Mouse (Mus musculus): ENCODE data around the gene Gm49661. TPM values are rescaled to one million over a fixed set of nuclear protein-coding genes. Genes with fewer than 3 reads are reported as not detected.

The Gm49661 gene
- total and polyA plus RNA-seq, 3 experiments = 3.1 TPM; not detected in 2

GRCm38 (mm10) chr8:84928456-84929306 lies 40.6 kb downstream of the Gm49661 start:
- peak overlapping the region in 1 of 3 experiments; percentile 33 for H3K4me3 ChIP-seq (replicated peaks in 1 of 3; ENCODE audit: low read depth in 2 of 3, low read length in 2 of 3, poor library complexity in 1 of 3)
- H3K4me1 ChIP-seq (ENCODE audit: control insufficient read depth in 1 of 2, insufficient read depth in 2 of 2) = peaks cover 5% of the 10 kb centered on the region in 2 experiments; a peak in 3 of 4 replicates
- H3K27ac ChIP-seq (ENCODE audit: insufficient read depth, low read depth) = no peak overlapping the region
- peak overlapping the region; percentile 93 for H3K4me2 ChIP-seq (ENCODE audit: insufficient read depth, low read depth, poor library complexity, severe bottlenecking)
- no peaks in the 10 kb centered on the region for H3K36me3 ChIP-seq (replicated peaks in 1 of 2; ENCODE audit: control insufficient read depth in 1 of 2, insufficient read depth in 1 of 2, low read length in 1 of 2)
- in situ Hi-C loops (cut with MboI; ENCODE audit: low pct_ligation_motif_present, low pct_unique_long_range_greater_than_20kb, low sequenced_read_pairs) = no loop called here
- TF ChIP-seq EP300 (IDR thresholded peaks at IDR 0.05; ENCODE audit: low read length) (no peak), ZC3H11A (IDR thresholded peaks at IDR 0.05; ENCODE audit: low read depth, low read length) (no peak), SMC3 (IDR thresholded peaks at IDR 0.05; ENCODE audit: low read depth, low read length) (peak; percentile 61), RAD21 (IDR thresholded peaks at IDR 0.05; ENCODE audit: low read depth, low read length) (peak; percentile 42), BHLHE40 (IDR thresholded peaks at IDR 0.05; ENCODE audit: low read depth, low read length) (peak; percentile 65; the same call in 1 of the 2 replicates), IRF4 (IDR thresholded peaks at IDR 0.05; ENCODE audit: low read depth, low read length) (peak; percentile 60), TCF12 (IDR thresholded peaks at IDR 0.05; ENCODE audit: low read depth, low read length) (no peak), CTCF (conservative IDR thresholded peaks at IDR 0.05 in 1 of 2, IDR thresholded peaks at IDR 0.05 in 1 of 2; ENCODE audit: low read depth in 2 of 2, low read length in 2 of 2) (peak in 1 of 2 experiments; percentile 73; a peak in 2 of 4 replicates), MXI1 (IDR thresholded peaks at IDR 0.05; ENCODE audit: low read depth, low read length) (no peak), CHD2 (IDR thresholded peaks at IDR 0.05; ENCODE audit: low read length) (peak; percentile 63)
- no peak overlapping the region for H3K9ac ChIP-seq (ENCODE audit: insufficient read depth, low read depth)
- H3K27me3 ChIP-seq (replicated peaks) = peaks cover 38% of the 10 kb centered on the region
- DNase-seq (ENCODE audit: extremely low read depth) = peak; percentile 54
- no peaks in the 10 kb centered on the region for H3K9me3 ChIP-seq (replicated peaks; ENCODE audit: low read length)
- no peaks in the 10 kb centered on the region for H3K79me2 ChIP-seq (replicated peaks; ENCODE audit: control insufficient read depth, extremely low read depth, insufficient read depth, poor library complexity, severe bottlenecking)
- dilution Hi-C loops (cut with MboI; ENCODE audit: extremely low pct_ligation_motif_present, extremely low pct_unique_long_range_greater_than_20kb, low sequenced_read_pairs) = no loop called here

DNA sequence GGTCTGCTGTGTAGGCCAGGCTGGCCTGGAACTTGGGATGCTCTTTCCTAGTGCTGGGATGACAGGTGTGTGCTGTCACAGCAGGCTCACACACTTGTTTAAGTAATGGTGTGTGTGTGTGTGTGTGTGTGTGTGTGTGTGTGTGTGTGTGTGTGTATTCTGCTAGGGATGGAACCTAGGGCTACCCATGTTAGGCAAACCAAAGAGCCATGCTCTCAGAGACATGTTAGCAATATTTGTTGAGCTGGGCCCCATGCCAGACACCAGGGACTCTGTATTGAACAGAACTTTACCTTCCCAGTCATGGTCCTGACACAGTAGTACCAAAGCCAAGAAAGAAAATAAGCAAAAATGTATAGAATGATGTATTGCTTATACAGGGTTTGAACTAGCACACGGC lies 41.7 kb downstream of the Gm49661 start:
- Histone ChIP-seq H3K9me3 (replicated peaks; ENCODE audit: low read length) (no peaks in the 10 kb centered on the region), H3K79me2 (replicated peaks; ENCODE audit: control insufficient read depth, extremely low read depth, insufficient read depth, poor library complexity, severe bottlenecking) (no peaks in the 10 kb centered on the region), H3K4me1 (ENCODE audit: control insufficient read depth in 1 of 2, insufficient read depth in 2 of 2) (peaks cover 5 to 6% of the 10 kb centered on the region in 2 experiments; a peak in 3 of 4 replicates), H3K9ac (ENCODE audit: insufficient read depth, low read depth) (no peak overlapping the region), H3K4me2 (ENCODE audit: insufficient read depth, low read depth, poor library complexity, severe bottlenecking) (no peak overlapping the region), H3K27ac (ENCODE audit: insufficient read depth, low read depth) (no peak overlapping the region), H3K4me3 (replicated peaks in 1 of 3; ENCODE audit: low read depth in 2 of 3, low read length in 2 of 3, poor library complexity in 1 of 3) (no peak overlapping the region), H3K27me3 (replicated peaks) (peaks cover 32% of the 10 kb centered on the region), H3K36me3 (replicated peaks in 1 of 2; ENCODE audit: control insufficient read depth in 1 of 2, insufficient read depth in 1 of 2, low read length in 1 of 2) (no peaks in the 10 kb centered on the region)
- dilution Hi-C loops (cut with MboI; ENCODE audit: extremely low pct_ligation_motif_present, extremely low pct_unique_long_range_greater_than_20kb, low sequenced_read_pairs) = no loop called here
- in situ Hi-C loops (cut with MboI; ENCODE audit: low pct_ligation_motif_present, low pct_unique_long_range_greater_than_20kb, low sequenced_read_pairs) = no loop called here
- TF ChIP-seq RAD21 (IDR thresholded peaks at IDR 0.05; ENCODE audit: low read depth, low read length) (no peak), ZNF384 (IDR thresholded peaks at IDR 0.05; ENCODE audit: low read depth, low read length) (no peak), MEF2A (IDR thresholded peaks at IDR 0.05; ENCODE audit: borderline replicate concordance, low read depth, low read length) (no peak), MAZ (IDR thresholded peaks at IDR 0.05; ENCODE audit: low read depth, low read length) (no peak), NELFE (IDR thresholded peaks at IDR 0.05; ENCODE audit: low read depth, low read length) (no peak), JUN (IDR thresholded peaks at IDR 0.05; ENCODE audit: insufficient read depth, low read depth, low read length) (no peak), EP300 (IDR thresholded peaks at IDR 0.05; ENCODE audit: low read length) (no peak), JUND (conservative IDR thresholded peaks at IDR 0.05; ENCODE audit: low read depth, low read length) (no peak), MAX (IDR thresholded peaks at IDR 0.05; ENCODE audit: low read length) (no peak), CHD1 (IDR thresholded peaks at IDR 0.05; ENCODE audit: low read depth, low read length) (no peak), MXI1 (IDR thresholded peaks at IDR 0.05; ENCODE audit: low read depth, low read length) (no peak)
- DNase-seq (ENCODE audit: extremely low read depth) = no peak
